Mouse (Mus musculus) yolk sac, embryonic 10.5 days (tissue): ENCODE data around the gene Smc3.
"Not testable (repeated sequence)": the region's sequence is repeated elsewhere in the genome, so short reads cannot be mapped to it uniquely, and the experiment has no call there.

Source experiments
- DNase-seq: peaks from one replicate; pipeline ENCODE4 v3.0.0-alpha.2; 2017; ENCODE audit warnings: low spot score

Smc3 gene

GRCm38 (mm10) chr19:53576061-53576460, 24.1 kb upstream of the Smc3 start:
- DNase-seq, result no peak

DNA sequence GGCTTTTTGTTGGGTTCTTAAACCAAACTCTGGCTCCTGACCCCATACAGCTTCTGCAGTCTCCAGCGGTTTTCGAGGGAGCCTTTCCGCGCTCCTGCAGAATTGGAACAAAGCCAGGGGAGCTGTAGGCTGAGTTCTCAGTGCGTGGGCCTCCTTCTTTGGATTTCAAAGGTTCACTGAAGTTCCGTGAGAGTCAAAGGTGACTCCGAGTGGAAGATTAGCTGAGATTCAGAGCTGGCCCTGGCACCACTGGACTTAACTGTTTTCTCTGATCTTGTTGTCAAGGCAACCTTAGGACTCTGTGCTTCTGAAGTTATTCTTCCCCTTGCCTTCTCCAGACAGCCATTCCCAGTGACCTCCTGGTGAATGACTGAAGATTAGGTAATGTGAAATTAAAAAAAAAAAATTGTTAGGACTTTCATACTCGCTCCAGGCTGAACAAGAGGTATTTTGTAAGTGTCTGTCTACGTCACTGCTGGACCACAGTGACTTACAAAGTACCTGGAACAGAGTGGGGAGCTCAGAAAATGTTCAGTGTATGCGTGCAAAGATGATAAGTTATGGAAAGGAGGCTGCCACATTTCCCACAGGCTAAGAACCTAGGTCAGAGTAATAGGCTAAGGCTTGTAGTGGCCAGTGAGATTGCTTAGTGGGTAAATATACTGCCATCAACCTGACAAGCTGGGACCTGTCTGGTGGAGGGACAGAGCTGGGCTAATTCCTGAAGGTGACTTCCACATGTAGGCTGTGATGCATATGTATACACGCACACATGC, 23.0 kb upstream of the Smc3 start:
- no peak for DNase-seq

DNA sequence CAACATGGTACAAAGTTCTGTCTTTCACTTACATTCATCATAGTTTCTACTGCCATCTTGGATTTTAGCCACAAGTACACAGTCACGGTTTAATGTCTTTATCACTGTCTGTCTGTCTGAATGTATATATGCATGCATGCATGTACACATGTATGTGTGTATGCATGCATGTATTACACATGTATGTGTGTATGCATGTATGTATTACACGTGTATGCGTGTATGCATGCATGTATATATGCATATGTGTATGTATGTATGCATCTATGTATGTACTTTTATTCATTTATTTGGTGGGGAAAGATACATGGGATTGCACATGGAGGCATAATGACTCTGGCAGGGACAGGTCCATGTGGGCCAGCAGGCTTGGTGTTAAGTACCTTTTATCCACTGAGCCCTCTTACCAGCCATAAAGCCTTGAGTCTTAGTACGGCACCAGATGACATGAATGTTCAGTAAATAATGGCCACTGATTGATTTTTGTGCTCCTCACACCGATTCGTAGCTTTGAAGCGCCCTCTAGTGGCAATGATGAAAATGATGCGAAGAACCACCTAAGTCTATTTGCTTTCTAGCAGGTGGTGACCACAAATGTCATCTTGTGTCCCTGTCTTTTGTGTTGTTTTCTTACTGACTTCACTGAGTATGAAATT, 21.5 kb upstream of the Smc3 start:
- DNase-seq, result peak; percentile 53

DNA sequence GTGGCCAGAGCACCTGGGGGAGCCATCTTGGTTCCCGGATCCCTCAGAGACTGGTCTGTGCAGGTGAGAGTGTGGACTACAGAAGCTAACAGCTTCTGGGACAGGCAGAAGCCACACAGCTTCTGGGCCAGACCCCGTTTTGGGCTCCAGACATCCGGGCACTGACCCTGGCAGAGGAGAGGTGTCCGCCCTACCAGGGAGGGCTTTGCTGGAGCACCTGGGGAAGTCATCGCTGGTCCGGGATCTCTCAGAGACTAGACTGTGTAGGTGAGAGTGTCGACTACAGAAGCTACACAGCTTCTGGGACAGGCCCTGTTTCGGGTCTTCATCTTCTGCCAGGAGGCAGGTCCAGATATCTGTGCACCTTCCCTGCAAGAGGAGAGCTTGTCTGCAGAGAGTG, 19.9 kb upstream of the Smc3 start:
- not testable (repeated sequence) for DNase-seq

GRCm38 (mm10) chr19:53587686-53588085, 12.5 kb upstream of the Smc3 start:
- not testable (repeated sequence) for DNase-seq

DNA sequence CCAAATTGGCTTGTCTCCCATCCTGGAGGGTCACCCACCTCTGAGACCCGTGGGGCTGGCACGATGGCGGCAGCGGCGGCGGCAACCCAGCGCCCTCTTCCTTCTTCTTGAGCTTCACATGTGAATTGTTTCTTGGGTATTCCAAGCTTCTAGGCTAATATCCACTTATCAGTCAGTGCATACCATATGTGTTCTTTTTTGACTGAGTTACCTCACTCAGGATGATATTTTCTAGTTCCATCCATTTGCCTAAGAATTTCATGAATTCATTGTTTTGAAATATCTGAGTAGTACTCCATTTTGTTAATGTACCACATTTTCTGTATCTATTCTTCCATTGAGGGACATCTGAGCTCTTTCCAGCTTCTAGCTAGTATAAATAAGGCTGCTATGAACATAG, 11.2 kb upstream of the Smc3 start, which contains the start of gene Nutf2-ps1:
TSS of gene Nutf2-ps1 (minus strand) at position 101 of the 400 bp plus-strand sequence.
- DNase-seq, result not testable (repeated sequence)

GRCm38 (mm10) chr19:53596723-53597474, 3.3 kb upstream of the Smc3 start:
- no peak for DNase-seq

DNA sequence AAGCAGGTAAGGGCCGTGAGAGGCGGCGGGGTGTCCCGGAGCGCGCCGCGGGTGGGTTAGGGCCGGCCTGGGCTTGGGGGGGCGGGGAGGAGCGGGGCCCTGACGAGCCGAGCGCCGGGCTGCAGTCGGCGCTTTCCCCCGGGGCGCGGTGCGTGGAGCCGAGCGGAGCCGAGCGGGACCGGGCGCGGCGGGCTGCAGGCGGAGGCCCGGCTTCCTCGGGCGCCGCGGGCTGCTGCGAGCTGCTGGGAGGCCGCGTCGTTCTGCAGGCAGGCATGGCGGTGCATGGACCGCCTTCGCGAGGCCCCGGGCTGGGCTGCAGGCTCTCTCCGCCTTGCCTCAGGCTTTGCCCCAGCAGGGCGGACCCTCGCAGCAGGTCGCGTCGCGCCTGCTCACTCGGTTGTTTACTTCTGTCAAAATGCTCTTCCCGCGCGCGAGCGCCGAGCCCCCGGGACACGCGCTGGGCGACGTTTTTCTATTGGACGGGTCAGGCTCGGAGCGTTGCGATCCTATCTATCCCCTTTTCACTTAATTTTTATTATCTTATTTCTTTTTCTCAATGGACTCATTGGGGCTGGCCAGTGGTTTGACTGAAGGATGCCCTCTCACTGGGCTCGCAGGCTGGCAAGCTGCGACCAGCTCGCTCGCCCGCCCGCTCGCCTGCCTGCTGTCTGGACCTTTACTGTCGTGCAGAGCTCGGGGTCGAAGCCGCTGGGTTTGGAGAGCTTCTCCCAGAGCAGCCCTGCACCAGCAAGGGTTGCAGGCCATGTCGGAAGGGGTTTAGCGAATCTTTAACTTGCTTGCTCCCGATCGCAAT, 558 bp downstream of the Smc3 start:
- DNase-seq, result peak; percentile 64

- DNase-seq, result no peak
Measured at GRCm38 (mm10) chr19:53601363-53601655, 1.1 kb downstream of the Smc3 start.

- no peak for DNase-seq
Measured at GRCm38 (mm10) chr19:53608921-53609320, 8.7 kb downstream of the Smc3 start.

GRCm38 (mm10) chr19:53621681-53622080, 21.5 kb downstream of the Smc3 start:
- no peak for DNase-seq

DNA sequence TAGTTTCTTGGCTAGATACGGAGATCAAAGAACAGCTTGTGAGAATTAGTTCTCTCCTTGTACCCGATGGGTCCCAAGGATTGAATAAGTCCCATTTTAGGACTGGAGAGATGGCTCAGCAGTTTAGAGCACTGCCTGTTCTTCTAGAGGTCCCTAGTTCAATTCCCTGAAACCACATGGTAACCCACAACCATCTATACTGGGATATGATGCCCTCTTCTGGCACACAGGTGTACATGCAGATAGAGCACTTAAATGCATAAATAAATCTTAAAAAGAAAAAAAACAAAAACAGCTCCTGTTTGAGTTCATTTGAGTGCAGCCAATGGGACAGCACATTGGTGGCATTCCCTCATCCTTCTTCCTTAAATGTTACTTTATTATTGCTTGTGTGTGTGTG, 37.8 kb downstream of the Smc3 start:
- no peak for DNase-seq

DNA sequence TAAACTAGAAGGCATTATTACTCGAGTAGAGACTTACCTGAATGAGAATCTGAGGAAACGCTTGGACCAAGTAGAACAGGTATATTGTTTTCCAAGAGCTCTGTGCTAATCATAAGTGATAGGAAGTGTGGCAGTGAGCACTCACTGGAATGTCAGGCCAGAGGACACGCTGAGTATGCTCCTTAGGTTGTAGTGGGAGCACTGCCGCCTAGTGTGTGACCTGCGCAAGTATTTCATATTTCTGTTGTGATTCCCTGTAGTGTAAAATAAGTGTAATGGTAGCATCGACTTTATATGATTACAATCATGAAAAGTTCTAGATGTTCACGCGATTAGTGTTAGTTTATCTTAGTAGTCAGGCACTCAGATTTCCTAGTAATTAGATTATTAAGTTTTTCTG, 38.5 kb downstream of the Smc3 start:
- DNase-seq, result no peak

DNA sequence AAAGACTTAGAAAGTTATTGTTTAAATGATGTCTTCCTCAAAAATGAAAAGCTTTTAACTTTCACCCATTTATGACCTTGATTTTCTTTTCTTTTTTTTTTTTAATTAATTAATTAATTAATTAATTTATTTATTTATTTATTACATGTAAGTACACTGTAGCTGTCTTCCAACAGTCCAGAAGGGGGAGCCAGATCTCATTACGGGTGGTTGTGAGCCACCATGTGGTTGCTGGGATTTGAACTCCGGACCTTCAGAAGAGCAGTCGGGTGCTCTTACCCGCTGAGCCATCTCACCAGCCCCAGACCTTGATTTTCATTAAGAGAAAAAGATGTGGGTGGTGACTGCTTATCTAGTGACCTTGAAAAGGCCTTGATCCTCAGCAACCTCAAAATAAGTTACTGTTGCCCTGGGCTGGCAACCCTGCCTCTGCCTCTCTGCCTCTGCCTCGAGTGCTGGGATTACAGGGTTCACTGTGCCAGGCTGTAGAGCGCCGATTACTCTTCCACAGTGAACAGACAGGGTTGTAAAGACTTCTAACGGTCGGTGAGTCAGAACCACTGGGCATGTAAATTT, 43.9 kb downstream of the Smc3 start:
- no peak for DNase-seq

DNA sequence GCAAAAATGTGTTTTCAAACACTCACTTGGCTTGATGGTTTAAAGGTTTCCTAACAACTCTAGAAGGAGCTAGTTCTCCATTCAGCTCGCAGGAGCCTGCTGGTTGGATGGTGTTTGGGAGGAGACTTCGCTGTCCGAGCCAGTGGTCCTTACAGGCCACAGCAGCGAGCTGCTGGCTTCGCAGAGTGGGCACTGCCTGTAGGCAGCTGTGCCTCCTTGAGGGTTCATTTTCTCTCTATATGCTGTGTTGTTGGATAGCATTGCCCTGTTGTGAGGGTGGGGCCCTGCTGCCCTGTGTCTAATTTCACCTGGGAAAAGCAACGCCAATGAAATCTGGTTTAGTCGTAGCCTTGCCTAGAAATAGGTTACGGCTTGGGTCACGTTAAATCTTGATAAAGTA, 47.1 kb downstream of the Smc3 start:
- no peak for DNase-seq

DNA sequence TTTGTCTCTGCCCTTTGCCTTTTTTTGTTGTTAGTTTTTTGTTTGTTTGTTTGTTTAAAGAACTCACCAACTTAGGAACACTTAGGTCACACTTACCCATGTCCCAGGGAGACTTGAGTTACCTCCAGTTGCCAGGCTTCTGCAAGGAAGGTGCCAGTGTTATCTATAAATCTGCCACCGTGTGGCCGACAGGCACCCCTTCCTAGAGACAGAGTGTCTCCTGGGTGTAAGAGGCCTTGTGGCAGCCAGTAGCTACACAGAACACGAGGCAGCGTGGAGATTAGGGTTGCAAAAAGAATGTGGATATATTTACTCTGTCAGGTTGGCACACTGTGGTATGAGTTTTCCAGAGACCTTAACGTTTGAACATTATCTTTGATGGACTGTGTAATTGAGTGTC, 47.9 kb downstream of the Smc3 start:
- no peak for DNase-seq

- DNase-seq, result peak; percentile 54
Measured at GRCm38 (mm10) chr19:53648802-53649236, 48.6 kb downstream of the Smc3 start.

GRCm38 (mm10) chr19:53649361-53649760, 49.2 kb downstream of the Smc3 start:
- DNase-seq, result no peak

GRCm38 (mm10) chr19:53649802-53650201, 49.6 kb downstream of the Smc3 start:
- peak; percentile 31 for DNase-seq

DNA sequence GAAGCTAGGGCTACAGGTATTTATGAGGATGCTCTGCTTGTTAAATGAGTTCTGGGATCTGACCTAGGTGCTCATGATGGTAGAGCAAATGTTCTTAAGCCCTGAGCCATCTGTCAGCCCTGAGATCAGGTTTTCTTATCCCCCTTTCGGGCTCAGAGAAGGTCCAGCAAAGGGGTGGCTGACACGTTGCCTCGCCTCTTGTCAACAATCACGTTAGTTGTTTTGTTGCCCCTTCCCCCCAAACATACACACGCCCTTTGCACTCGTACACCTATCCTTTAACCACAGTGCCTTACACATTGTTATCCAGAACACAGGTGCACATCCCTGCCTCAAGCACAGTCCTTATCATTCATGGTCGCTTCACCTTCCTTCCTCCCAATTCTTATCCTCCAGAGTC, 50.7 kb downstream of the Smc3 start:
- no peak for DNase-seq

DNA sequence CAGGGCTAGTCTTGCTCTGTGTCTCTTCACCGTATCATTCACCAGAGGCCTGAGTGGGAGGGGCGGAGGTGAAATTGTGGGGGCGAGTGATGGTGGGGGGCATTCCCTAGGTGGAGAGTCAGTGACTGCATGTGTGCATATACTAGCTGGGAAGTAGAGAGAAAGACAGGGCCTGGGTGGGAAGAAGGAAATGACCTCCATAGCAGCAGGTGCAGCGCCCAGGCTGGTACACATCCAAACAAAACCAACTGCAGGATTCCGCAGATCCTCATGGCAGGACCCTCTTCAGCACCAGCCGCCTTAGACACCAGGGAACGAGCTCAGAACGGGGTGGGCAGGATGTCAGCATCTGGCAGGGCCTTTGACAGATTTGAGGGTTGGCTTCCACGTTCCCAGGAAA, 52.1 kb downstream of the Smc3 start:
- DNase-seq, result no peak
